Comparison of ENCODE assay signal across 23 mouse cellular contexts in genomic region chr5:41744234-41744633, GRCm38 (mm10). TPM values are rescaled to one million over a fixed set of nuclear protein-coding genes. Genes with fewer than 3 reads are reported as not detected.
DNase-seq lines count a peak whose midpoint lies in the region; ATAC-seq lines count a peak whose summit lies in the region.
"Had no signal": no experiment of that assay in that cellular context is flagged by ENCODE, and none has a peak within 500 bp of the region (broad histone marks: within the 10 kb centered on the region; RNA-seq: fewer than 3 reads in every experiment).

No protein-coding gene starts in this region.

- peaks cover 81% of the 10 kb centered on the region for H3K27me3 ChIP-seq in limb, embryonic 11.5 days (ENCODE audit: control insufficient read depth, insufficient read depth, low read length)
- H3K27me3 ChIP-seq in limb, embryonic 10.5 days (ENCODE audit: low read depth, poor library complexity, severe bottlenecking), result peaks cover 96% of the 10 kb centered on the region
- peaks cover 92% of the 10 kb centered on the region for H3K27me3 ChIP-seq in embryonic facial prominence, embryonic 10.5 days (replicated peaks; ENCODE audit: low read depth, poor library complexity, severe bottlenecking)

- ATAC-seq in limb, embryonic 11.5 days (ENCODE audit: insufficient number of reproducible peaks, low FRiP score, low TSS enrichment, low read depth), result 0 out of 2 replicates have a peak, but pooled peaks have one; percentile 19
- no peak for ATAC-seq in erythroid progenitor cell, adult 5-6 weeks (replicated peaks; ENCODE audit: low FRiP score, poor library complexity, severe bottlenecking)
- ATAC-seq: forebrain, embryonic 14.5 days; hindbrain, embryonic 16.5 days; liver, embryonic 12.5 days had no signal

- H3K9me3 ChIP-seq in limb, embryonic 11.5 days (ENCODE audit: control insufficient read depth, low read length), result no peaks in the 10 kb centered on the region
- H3K9me3 ChIP-seq in limb, embryonic 10.5 days (replicated peaks), result no peaks in the 10 kb centered on the region
- H3K9me3 ChIP-seq in embryonic facial prominence, embryonic 10.5 days, result no peaks in the 10 kb centered on the region
- H3K9me3 ChIP-seq: heart, embryonic 10.5 days; liver, embryonic 12.5 days; megakaryocyte, embryonic 14.5 days had no signal

- H3K36me3 ChIP-seq in limb, embryonic 11.5 days (ENCODE audit: control insufficient read depth, insufficient read depth, low read length), result no peaks in the 10 kb centered on the region
- H3K36me3 ChIP-seq in limb, embryonic 10.5 days, result no peaks in the 10 kb centered on the region
- no peaks in the 10 kb centered on the region for H3K36me3 ChIP-seq in embryonic facial prominence, embryonic 10.5 days (replicated peaks)
- H3K36me3 ChIP-seq: heart, embryonic 10.5 days; liver, embryonic 12.5 days had no signal

- H3K4me2 ChIP-seq in limb, embryonic 11.5 days (ENCODE audit: low read depth, severe bottlenecking), result no peak overlapping the region
- H3K4me2 ChIP-seq: liver, embryonic 12.5 days had no signal

- H3K9ac ChIP-seq in limb, embryonic 11.5 days (ENCODE audit: low read length), result no peak overlapping the region
- H3K9ac ChIP-seq: liver, embryonic 12.5 days had no signal

- DNase-seq in limb, embryonic 11.5 days (ENCODE audit: low spot score), result no peak
- no peak for DNase-seq in limb, embryonic 10.5 days (ENCODE audit: low spot score)
- peak; percentile 41 for DNase-seq in thymus, postnatal 4 days
- no peak for DNase-seq in thymus, postnatal 14 days
- DNase-seq in embryonic facial prominence, embryonic 10.5 days (ENCODE audit: low spot score), result peak; percentile 24
- DNase-seq in left cerebral cortex, adult 11 months (ENCODE audit: low spot score), result no peak
- DNase-seq: cerebellum, adult 9-10 months; gastrocnemius, postnatal 25 days; heart, postnatal 14 days; kidney, adult 2 months; kidney, postnatal 36 days; right cerebral cortex, adult 18-20 months; thymus, adult 18-20 months had no signal

- no peaks in the 10 kb centered on the region for H3K4me1 ChIP-seq in limb, embryonic 11.5 days (ENCODE audit: control insufficient read depth, insufficient read depth, low read length)
- H3K4me1 ChIP-seq in limb, embryonic 10.5 days, result peaks cover 8% of the 10 kb centered on the region; the same call in 1 of the 2 replicates
- peaks cover 16% of the 10 kb centered on the region; the same call in 1 of the 2 replicates for H3K4me1 ChIP-seq in embryonic facial prominence, embryonic 10.5 days
- H3K4me1 ChIP-seq: heart, embryonic 10.5 days; liver, embryonic 12.5 days had no signal

- no peak overlapping the region for H3K27ac ChIP-seq in limb, embryonic 11.5 days (replicated peaks; ENCODE audit: low read depth, low read length)
- no peak overlapping the region for H3K27ac ChIP-seq in limb, embryonic 10.5 days
- no peak overlapping the region for H3K27ac ChIP-seq in embryonic facial prominence, embryonic 10.5 days (replicated peaks)
- H3K27ac ChIP-seq: heart, embryonic 10.5 days; liver, embryonic 12.5 days had no signal

- no peak overlapping the region for H3K4me3 ChIP-seq in limb, embryonic 11.5 days (ENCODE audit: low read depth, low read length)
- H3K4me3 ChIP-seq in limb, embryonic 10.5 days, result no peak overlapping the region
- no peak overlapping the region for H3K4me3 ChIP-seq in embryonic facial prominence, embryonic 10.5 days
- H3K4me3 ChIP-seq: heart, embryonic 10.5 days; liver, embryonic 12.5 days; myocyte had no signal

- 5% methylated on average over 7 of the region's 7 CpGs for WGBS in limb, embryonic 11.5 days
- WGBS in limb, embryonic 10.5 days, result 8% methylated on average over 7 of the region's 7 CpGs
- WGBS in embryonic facial prominence, embryonic 10.5 days, result 4% methylated on average over 7 of the region's 7 CpGs

RNA-seq across cellular contexts. Expression of gene Nkx3-2, which starts 20.1 kb away (rescaled TPM):
- polyA plus RNA-seq in limb, embryonic 11.5 days (2014; fragmentation: Nextera tagmentation; extraction: Ambion mirVana), result 1.3 and 2.3 TPM in 2 replicates
- 0.11 and 0.50 TPM in 2 replicates for polyA plus RNA-seq in limb, embryonic 10.5 days (2016; fragmentation: Nextera tagmentation; extraction: Ambion mirVana)
- polyA plus RNA-seq in embryonic facial prominence, embryonic 10.5 days (2016; fragmentation: Nextera tagmentation; extraction: Ambion mirVana), result 1.9 and 2.2 TPM in 2 replicates
- not detected in 2 replicates for total RNA-seq in erythroid progenitor cell, adult 5-6 weeks (2015; ENCODE audit: low replicate concordance)
- not detected in 2 replicates for total RNA-seq in erythroid progenitor cell, adult 5-6 weeks (2017; ENCODE audit: low replicate concordance)
- total RNA-seq: heart, postnatal 14 days; layer of hippocampus, postnatal 10 days; left cerebral cortex, postnatal 25 days had no signal
- polyA plus RNA-seq: forebrain, embryonic 14.5 days; hindbrain, embryonic 16.5 days; kidney, adult 2 months; lung, embryonic 16.5 days had no signal

RNA-seq across cellular contexts. Expression of gene Rab28, which starts 36.3 kb away (rescaled TPM):
- polyA plus RNA-seq in limb, embryonic 11.5 days (2014; fragmentation: Nextera tagmentation; extraction: Ambion mirVana), result 72.9 and 80.1 TPM in 2 replicates
- polyA plus RNA-seq in limb, embryonic 10.5 days (2016; fragmentation: Nextera tagmentation; extraction: Ambion mirVana), result 54.3 and 63.2 TPM in 2 replicates
- 66.5 and 67.6 TPM in 2 replicates for polyA plus RNA-seq in embryonic facial prominence, embryonic 10.5 days (2016; fragmentation: Nextera tagmentation; extraction: Ambion mirVana)
- 15.1 and 18.7 TPM in 2 replicates for total RNA-seq in erythroid progenitor cell, adult 5-6 weeks (2015; ENCODE audit: low replicate concordance)
- 22.8 and 26.1 TPM in 2 replicates for total RNA-seq in erythroid progenitor cell, adult 5-6 weeks (2017; ENCODE audit: low replicate concordance)

Comparison
In these comparisons a context has a peak if more than half of its experiments do, and no peak if none do; other contexts are left out.
1. DNase-seq: peak in thymus, postnatal 4 days (single experiment) and embryonic facial prominence, embryonic 10.5 days (single experiment); none in limb, embryonic 11.5 days (single experiment), limb, embryonic 10.5 days (single experiment), thymus, postnatal 14 days (single experiment) and left cerebral cortex, adult 11 months (single experiment).